Mouse (Mus musculus): ENCODE measurements around the gene Klc2. TPM values are rescaled to one million over a fixed set of nuclear protein-coding genes. Genes with fewer than 3 reads are reported as not detected.

The Klc2 gene
- total RNA-seq, 2 experiments from 2014 or later: 193 to 211 TPM

Other genes starting within 250 kb of the Klc2 start
- gene Actn3, start 240.7 kb downstream of the Klc2 start, total RNA-seq (2021): 1 to 10 TPM; 1.1 to 1.7 TPM
- 10 to 100 TPM; 25.9 to 26.8 TPM for gene Zdhhc24, start 239.9 kb downstream of the Klc2 start, total RNA-seq (2021)
- gene Bbs1, start 211.9 kb downstream of the Klc2 start, total RNA-seq (2021): 10 to 100 TPM; 38.4 TPM
- gene Dpp3, start 190.3 kb downstream of the Klc2 start, total RNA-seq (2021): 10 to 100 TPM; 50.2 to 52.0 TPM
- gene Peli3, start 175.4 kb downstream of the Klc2 start, total RNA-seq (2021): 10 to 100 TPM; 16.3 to 16.8 TPM
- 10 to 100 TPM; 58.9 to 60.7 TPM for gene Mrpl11, start 156.4 kb downstream of the Klc2 start, total RNA-seq (2021)
- gene Npas4, start 128.2 kb downstream of the Klc2 start, total RNA-seq (2021): 10 to 100 TPM in 1 of 2 experiments, 1 to 10 TPM in 1; 5.1 to 10.5 TPM
- 10 to 100 TPM; 16.8 to 17.3 TPM for gene Slc29a2, start 94.7 kb downstream of the Klc2 start, total RNA-seq (2021)
- gene B4gat1, start 79.7 kb downstream of the Klc2 start, total RNA-seq (2021): 100 to 1,000 TPM; 124 to 127 TPM
- gene AC124502.3, start 79.7 kb downstream of the Klc2 start, total RNA-seq (2021): 10 to 100 TPM in 1 of 2 experiments, 1 to 10 TPM in 1; 5.9 to 10.6 TPM
- 10 to 100 TPM; 10.8 to 12.9 TPM for gene Brms1, start 77.2 kb downstream of the Klc2 start, total RNA-seq (2021)
- 10 to 100 TPM; 68.7 to 72.6 TPM for gene Rin1, start 68.1 kb downstream of the Klc2 start, total RNA-seq (2021)
- gene Cd248, start 50.5 kb downstream of the Klc2 start, total RNA-seq (2021): 1 to 10 TPM; 6.5 to 7.7 TPM
- gene Tmem151a, start 33.0 kb downstream of the Klc2 start, total RNA-seq (2021): 100 to 1,000 TPM; 133 to 135 TPM
- gene Yif1a, start 30.0 kb downstream of the Klc2 start, total RNA-seq (2021): 10 to 100 TPM; 25.8 to 28.0 TPM
- 100 to 1,000 TPM; 783 to 856 TPM for gene Cnih2, start 20.0 kb downstream of the Klc2 start, total RNA-seq (2021)
- gene Rab1b, start 11.5 kb downstream of the Klc2 start, total RNA-seq (2021): 100 to 1,000 TPM; 177 to 181 TPM
- 10 to 100 TPM; 59.6 to 63.9 TPM for gene Pacs1, start 154.6 kb upstream of the Klc2 start, total RNA-seq (2021)
- 100 to 1,000 TPM; 195 to 199 TPM for gene Sf3b2, start 176.9 kb upstream of the Klc2 start, total RNA-seq (2021)
- gene Gal3st3, start 179.8 kb upstream of the Klc2 start, total RNA-seq (2021): 100 to 1,000 TPM; 129 to 132 TPM
- gene Catsper1, start 217.2 kb upstream of the Klc2 start, total RNA-seq (2021): not detected
- 1 to 10 TPM; 5.4 to 5.9 TPM for gene Cst6, start 231.0 kb upstream of the Klc2 start, total RNA-seq (2021)
- 10 to 100 TPM; 21.8 to 25.0 TPM for gene Eif1ad, start 248.2 kb upstream of the Klc2 start, total RNA-seq (2021)
- gene Banf1, start 248.6 kb upstream of the Klc2 start, total RNA-seq (2021): 10 to 100 TPM; 83.0 to 97.1 TPM

Measured in layer of hippocampus, postnatal 14 days (tissue).